Mouse (Mus musculus): ENCODE results near the gene Olfr923.

DNA sequence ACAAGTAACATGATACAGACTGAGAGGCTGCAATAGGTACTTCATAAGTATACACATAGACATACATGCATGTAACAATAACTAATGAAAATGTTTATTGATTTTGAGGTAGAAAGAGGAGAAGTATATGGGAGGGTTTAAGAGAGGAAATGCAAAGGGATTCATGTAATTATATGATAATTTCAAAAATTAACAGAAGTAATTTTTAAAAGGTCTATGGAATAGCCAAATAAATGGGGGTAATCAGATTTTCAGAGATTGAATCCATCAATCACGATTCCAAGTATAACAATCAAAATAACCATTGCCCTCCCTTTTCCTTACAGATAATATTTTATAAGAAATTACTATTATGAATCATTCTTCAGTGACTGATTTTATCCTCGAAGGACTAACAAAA lies 50.5 kb downstream of the Olfr923 start, which contains the start of gene Olfr926:
- TF ChIP-seq POLR2A (IDR thresholded peaks at IDR 0.05; ENCODE audit: extremely low read depth, insufficient read depth, low read length) (no peak), CTCF (IDR thresholded peaks at IDR 0.05; ENCODE audit: extremely low read depth, insufficient read depth, low read length) (no peak)

Measured in cortical plate, adult 2 months (tissue).